Mouse (Mus musculus): ENCODE data around the gene Fnip1. TPM values are rescaled to one million over a fixed set of nuclear protein-coding genes. Genes with fewer than 3 reads are reported as not detected.
"Not testable (repeated sequence)": the region's sequence is repeated elsewhere in the genome, so short reads cannot be mapped to it uniquely, and the experiment has no call there.

The Fnip1 gene
- polyA plus RNA-seq (2015; fragmentation: Nextera tagmentation; extraction: Ambion mirVana) = 7.2 and 7.9 TPM in 2 replicates

DNA sequence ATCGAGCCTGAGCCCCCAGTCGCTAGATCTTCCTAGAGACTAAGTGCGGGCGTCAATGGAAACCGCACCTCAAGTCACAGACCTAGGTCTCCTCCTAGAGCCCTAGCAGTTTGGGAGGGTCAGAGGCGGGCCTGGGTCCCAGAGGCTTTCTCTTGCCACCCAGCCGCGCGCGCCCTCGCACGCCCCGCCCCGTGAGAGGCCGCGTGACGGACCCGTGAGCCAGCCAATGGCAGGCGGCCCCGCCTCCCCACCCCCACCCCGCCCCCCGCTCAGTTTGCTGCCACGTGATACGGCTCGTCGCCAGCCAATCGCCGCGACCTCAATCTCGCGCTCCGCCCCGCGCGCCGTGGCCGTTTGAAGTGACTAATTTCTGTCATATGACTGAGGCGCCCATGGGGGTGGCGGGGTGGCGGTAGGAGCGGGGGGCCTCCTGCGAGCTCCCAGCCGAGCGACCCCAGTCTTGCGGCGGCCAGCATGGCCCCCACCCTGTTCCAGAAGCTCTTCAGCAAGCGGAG, at the start of gene Fnip1:
Gene Fnip1, plus strand, starts transcription at position 377 of the 515 bp plus-strand sequence.
- WGBS = under 1% methylated on average over 39 of the region's 47 CpGs
- H3K36me3 ChIP-seq = no peaks in the 10 kb centered on the region
- peak; percentile 93 for ATAC-seq (ENCODE audit: extremely low read depth, insufficient number of reproducible peaks, low FRiP score, low TSS enrichment)
- H3K4me3 ChIP-seq = peak within 1 kb of the TSS; percentile 96
- peaks cover 37% of the 10 kb centered on the region for H3K4me1 ChIP-seq
- H3K27ac ChIP-seq (replicated peaks) = peak within 1 kb of the TSS; percentile 94
- no peaks in the 10 kb centered on the region for H3K9me3 ChIP-seq
- no peaks in the 10 kb centered on the region for H3K27me3 ChIP-seq (replicated peaks)
- H3K9ac ChIP-seq = peak within 1 kb of the TSS; percentile 95
- H3K4me2 ChIP-seq = peak within 1 kb of the TSS; percentile 77

GRCm38 (mm10) chr11:54390386-54390785, 47.6 kb upstream of the Fnip1 start:
- H3K4me2 ChIP-seq = no peak overlapping the region
- no peaks in the 10 kb centered on the region for H3K27me3 ChIP-seq (replicated peaks)
- H3K9ac ChIP-seq = no peak overlapping the region
- ATAC-seq (ENCODE audit: extremely low read depth, insufficient number of reproducible peaks, low FRiP score, low TSS enrichment) = no peak
- 60% methylated on average over 8 of the region's 8 CpGs for WGBS
- H3K4me1 ChIP-seq = no peaks in the 10 kb centered on the region
- no peaks in the 10 kb centered on the region for H3K9me3 ChIP-seq
- no peaks in the 10 kb centered on the region for H3K36me3 ChIP-seq
- no peak overlapping the region for H3K4me3 ChIP-seq
- H3K27ac ChIP-seq (replicated peaks) = no peak overlapping the region

DNA sequence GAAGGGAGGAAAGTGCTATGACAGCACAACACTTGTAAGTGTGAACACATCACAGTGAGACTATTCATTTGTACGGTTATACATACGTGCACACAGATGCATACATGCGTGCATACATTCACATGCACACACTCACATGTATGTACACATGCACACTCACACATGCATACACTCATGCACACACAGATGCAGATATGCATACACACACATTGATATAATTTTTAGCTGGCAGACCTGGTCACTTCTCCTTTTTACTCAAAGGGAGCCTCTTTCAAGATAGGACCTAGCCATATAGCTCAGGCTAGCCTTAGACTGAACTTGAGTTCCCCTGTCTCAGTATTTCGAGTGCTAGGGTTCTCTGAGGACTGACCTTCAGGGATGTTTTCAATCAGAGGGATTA, 46.7 kb upstream of the Fnip1 start:
- no peak overlapping the region for H3K27ac ChIP-seq (replicated peaks)
- H3K9ac ChIP-seq = no peak overlapping the region
- H3K27me3 ChIP-seq (replicated peaks) = no peaks in the 10 kb centered on the region
- no peak overlapping the region for H3K4me3 ChIP-seq
- H3K4me1 ChIP-seq = no peaks in the 10 kb centered on the region
- ATAC-seq (ENCODE audit: extremely low read depth, insufficient number of reproducible peaks, low FRiP score, low TSS enrichment) = no peak
- H3K9me3 ChIP-seq = no peaks in the 10 kb centered on the region
- WGBS = 78% methylated on average over 4 of the region's 4 CpGs
- H3K4me2 ChIP-seq = no peak overlapping the region
- H3K36me3 ChIP-seq = no peaks in the 10 kb centered on the region

DNA sequence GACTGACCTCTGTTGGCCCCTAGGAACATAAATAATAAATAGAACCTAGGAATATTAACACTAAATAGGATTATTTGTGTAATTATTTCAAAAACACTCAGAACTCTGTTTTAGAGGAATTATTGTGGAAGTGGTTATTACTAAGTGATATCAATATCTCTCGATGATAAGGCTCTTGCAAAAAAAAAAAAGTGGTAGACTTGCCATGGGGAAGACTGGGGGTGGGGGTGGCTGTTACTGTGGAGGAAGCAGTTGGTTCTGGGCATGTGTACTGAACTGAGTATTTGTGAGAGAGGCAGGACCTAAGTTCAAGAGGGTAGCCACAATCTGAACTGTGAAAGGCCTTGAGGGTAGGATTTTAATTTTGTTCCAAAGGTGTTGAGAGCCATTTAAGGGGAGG, 41.3 kb upstream of the Fnip1 start:
- 61% methylated on average over 1 of the region's 1 CpGs for WGBS
- Histone ChIP-seq H3K36me3 (no peaks in the 10 kb centered on the region), H3K4me3 (no peak overlapping the region), H3K4me1 (no peaks in the 10 kb centered on the region), H3K9ac (no peak overlapping the region), H3K27me3 (replicated peaks) (no peaks in the 10 kb centered on the region), H3K27ac (replicated peaks) (no peak overlapping the region), H3K4me2 (no peak overlapping the region), H3K9me3 (no peaks in the 10 kb centered on the region)
- ATAC-seq (ENCODE audit: extremely low read depth, insufficient number of reproducible peaks, low FRiP score, low TSS enrichment) = no peak

DNA sequence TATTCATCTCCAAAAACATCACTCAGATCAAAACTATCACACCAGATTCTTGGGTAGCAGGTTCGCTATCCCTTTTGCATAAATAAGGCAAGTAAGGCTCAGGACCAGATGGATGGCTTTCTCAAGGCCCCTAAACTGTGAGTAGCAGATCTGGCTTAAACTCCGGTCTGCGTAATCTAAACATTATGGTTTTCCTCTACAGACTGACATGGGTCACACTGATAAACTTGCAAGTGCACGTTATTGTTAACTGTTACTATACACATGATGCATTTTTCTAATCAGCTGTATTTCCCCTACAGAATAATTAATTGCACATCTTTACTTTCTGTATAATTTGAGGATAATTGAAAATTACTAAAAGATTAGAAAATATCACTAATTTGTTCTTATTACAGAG, 39.9 kb upstream of the Fnip1 start:
- Histone ChIP-seq H3K9me3 (no peaks in the 10 kb centered on the region), H3K4me3 (no peak overlapping the region), H3K4me1 (no peaks in the 10 kb centered on the region), H3K9ac (no peak overlapping the region), H3K27ac (replicated peaks) (no peak overlapping the region), H3K36me3 (no peaks in the 10 kb centered on the region), H3K27me3 (replicated peaks) (no peaks in the 10 kb centered on the region), H3K4me2 (no peak overlapping the region)
- WGBS = 60% methylated on average over 4 of the region's 4 CpGs
- ATAC-seq (ENCODE audit: extremely low read depth, insufficient number of reproducible peaks, low FRiP score, low TSS enrichment) = no peak

DNA sequence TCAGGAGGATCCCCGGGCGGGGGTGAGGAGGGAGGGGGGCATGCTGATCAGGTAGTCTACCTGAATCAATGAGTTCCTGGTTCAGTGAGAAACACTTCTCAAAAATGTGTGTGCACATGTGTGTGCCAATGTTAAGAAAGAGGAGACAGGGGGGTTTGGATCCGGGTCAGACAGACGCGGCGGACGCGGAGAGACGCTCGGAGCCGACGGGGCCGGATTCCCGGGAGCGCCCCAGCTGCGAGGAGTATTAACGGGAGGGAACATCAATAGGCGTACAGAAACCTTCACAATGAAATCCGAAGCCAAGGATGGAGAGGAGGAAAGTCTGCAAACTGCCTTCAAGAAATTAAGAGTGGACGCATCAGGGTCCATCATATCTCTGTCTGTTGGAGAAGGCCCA, 37.2 kb upstream of the Fnip1 start:
- H3K27me3 ChIP-seq (replicated peaks) = not testable (repeated sequence)

GRCm38 (mm10) chr11:54404885-54405284, 33.1 kb upstream of the Fnip1 start:
- Histone ChIP-seq H3K27me3 (replicated peaks) (no peaks in the 10 kb centered on the region), H3K36me3 (no peaks in the 10 kb centered on the region), H3K27ac (replicated peaks) (no peak overlapping the region), H3K9ac (no peak overlapping the region), H3K9me3 (no peaks in the 10 kb centered on the region), H3K4me1 (no peaks in the 10 kb centered on the region), H3K4me2 (no peak overlapping the region), H3K4me3 (no peak overlapping the region)
- 66% methylated on average over 4 of the region's 4 CpGs for WGBS
- no peak for ATAC-seq (ENCODE audit: extremely low read depth, insufficient number of reproducible peaks, low FRiP score, low TSS enrichment)

More for the DNA sequence above, 37.2 kb upstream of the Fnip1 start:
- not testable (repeated sequence) for H3K36me3 ChIP-seq; H3K9ac ChIP-seq; H3K4me3 ChIP-seq; H3K27ac ChIP-seq (replicated peaks); H3K9me3 ChIP-seq; H3K4me2 ChIP-seq; ATAC-seq (ENCODE audit: extremely low read depth, insufficient number of reproducible peaks, low FRiP score, low TSS enrichment); H3K4me1 ChIP-seq
- 92% methylated on average over 20 of the region's 20 CpGs for WGBS

GRCm38 (mm10) chr11:54406930-54407546, 31.0 kb upstream of the Fnip1 start:
- ATAC-seq (ENCODE audit: extremely low read depth, insufficient number of reproducible peaks, low FRiP score, low TSS enrichment) = no peak
- H3K27me3 ChIP-seq (replicated peaks) = no peaks in the 10 kb centered on the region
- WGBS = 67% methylated on average over 4 of the region's 4 CpGs

GRCm38 (mm10) chr11:54410612-54411011, 27.4 kb upstream of the Fnip1 start:
- Histone ChIP-seq H3K9ac (no peak overlapping the region), H3K4me1 (peaks cover 8% of the 10 kb centered on the region), H3K27me3 (replicated peaks) (no peaks in the 10 kb centered on the region), H3K4me3 (no peak overlapping the region), H3K9me3 (no peaks in the 10 kb centered on the region), H3K4me2 (no peak overlapping the region), H3K36me3 (no peaks in the 10 kb centered on the region), H3K27ac (replicated peaks) (no peak overlapping the region)
- no peak for ATAC-seq (ENCODE audit: extremely low read depth, insufficient number of reproducible peaks, low FRiP score, low TSS enrichment)

More at GRCm38 (mm10) chr11:54406930-54407546, 31.0 kb upstream of the Fnip1 start:
- Histone ChIP-seq H3K9ac (no peak overlapping the region), H3K4me2 (no peak overlapping the region), H3K36me3 (no peaks in the 10 kb centered on the region), H3K27ac (replicated peaks) (no peak overlapping the region), H3K4me3 (no peak overlapping the region), H3K4me1 (no peaks in the 10 kb centered on the region), H3K9me3 (no peaks in the 10 kb centered on the region)

- peak overlapping the region; percentile 50 for H3K4me2 ChIP-seq
- no peaks in the 10 kb centered on the region; the same call in 1 of the 2 replicates for H3K27me3 ChIP-seq (replicated peaks)
- H3K4me1 ChIP-seq = peaks cover 8% of the 10 kb centered on the region
- no peak overlapping the region for H3K27ac ChIP-seq (replicated peaks)
- H3K9me3 ChIP-seq = no peaks in the 10 kb centered on the region
- 0 out of 2 replicates have a peak overlapping the region, but pooled peaks have one; percentile 4 for H3K4me3 ChIP-seq
- H3K36me3 ChIP-seq = no peaks in the 10 kb centered on the region
- 9% methylated on average over 6 of the region's 6 CpGs for WGBS
- ATAC-seq (ENCODE audit: extremely low read depth, insufficient number of reproducible peaks, low FRiP score, low TSS enrichment) = peak; percentile 42; the same call in 1 of the 2 replicates
- no peak overlapping the region for H3K9ac ChIP-seq
Observed at GRCm38 (mm10) chr11:54413017-54413416, 25.0 kb upstream of the Fnip1 start.

GRCm38 (mm10) chr11:54423007-54423406, 15.0 kb upstream of the Fnip1 start:
- WGBS = 53% methylated on average over 4 of the region's 4 CpGs
- no peaks in the 10 kb centered on the region for H3K4me1 ChIP-seq
- no peaks in the 10 kb centered on the region for H3K9me3 ChIP-seq
- H3K4me3 ChIP-seq = no peak overlapping the region
- H3K27ac ChIP-seq (replicated peaks) = no peak overlapping the region
- H3K27me3 ChIP-seq (replicated peaks) = no peaks in the 10 kb centered on the region
- no peak overlapping the region for H3K4me2 ChIP-seq
- ATAC-seq (ENCODE audit: extremely low read depth, insufficient number of reproducible peaks, low FRiP score, low TSS enrichment) = no peak
- H3K9ac ChIP-seq = no peak overlapping the region
- no peaks in the 10 kb centered on the region for H3K36me3 ChIP-seq

- no peaks in the 10 kb centered on the region for H3K27me3 ChIP-seq (replicated peaks)
- ATAC-seq (ENCODE audit: extremely low read depth, insufficient number of reproducible peaks, low FRiP score, low TSS enrichment) = no peak
- 31% methylated on average over 5 of the region's 5 CpGs for WGBS
- H3K27ac ChIP-seq (replicated peaks) = no peak overlapping the region
- no peaks in the 10 kb centered on the region for H3K4me1 ChIP-seq
- no peaks in the 10 kb centered on the region for H3K36me3 ChIP-seq
- H3K9me3 ChIP-seq = no peaks in the 10 kb centered on the region
- H3K4me2 ChIP-seq = no peak overlapping the region
- H3K4me3 ChIP-seq = no peak overlapping the region
- H3K9ac ChIP-seq = no peak overlapping the region
Observed at GRCm38 (mm10) chr11:54426267-54426666, 11.7 kb upstream of the Fnip1 start.
